Mouse (Mus musculus) midbrain, postnatal 0 days (tissue): ENCODE data around the gene Kcnd3. TPM values are rescaled to one million over a fixed set of nuclear protein-coding genes. Genes with fewer than 3 reads are reported as not detected.

Source experiments
- ATAC-seq: fragments of 200-750 bp; cut with Nextera tagmentation; 2 replicates; pipeline ENCODE4 v1.8.0; 2017; ENCODE audit warnings: moderate number of reproducible peaks, mild to moderate bottlenecking, moderate TSS enrichment, moderate library complexity; ENCODE audit not compliant: low FRiP score
- DNase-seq: peaks from one replicate; pipeline ENCODE4 v3.0.0-alpha.2; 2015; ENCODE audit warnings: low spot score
- H3K27ac ChIP-seq: fragments of 300-500 bp; sonication (generic); 2 replicates; pipeline ENCODE4 v1.5.1; 2014; ENCODE audit warnings: low read depth, mild to moderate bottlenecking, low read length, mixed read lengths
- H3K27me3 ChIP-seq: fragments of 300-500 bp; sonication (generic); 2 replicates; pipeline ENCODE4 v1.6.1; 2014; ENCODE audit warnings: low read length, control low read depth, mixed read lengths; ENCODE audit not compliant: insufficient read depth
- H3K36me3 ChIP-seq: fragments of 300-500 bp; sonication (generic); 2 replicates; pipeline ENCODE4 v1.6.1; 2014; ENCODE audit warnings: low read length, control low read depth, mixed read lengths; ENCODE audit not compliant: insufficient read depth
- H3K4me1 ChIP-seq: fragments of 300-500 bp; sonication (generic); 2 replicates; pipeline ENCODE4 v1.6.1; 2014; ENCODE audit warnings: mild to moderate bottlenecking, control low read depth, antibody characterized with exemption, low read length, mixed read lengths; ENCODE audit not compliant: insufficient read depth
- H3K4me2 ChIP-seq: fragments of 300-500 bp; sonication (generic); 2 replicates; pipeline ENCODE4 v1.6.1; 2014; ENCODE audit warnings: low read depth, mild to moderate bottlenecking, low read length, mixed read lengths; ENCODE audit not compliant: poor library complexity, severe bottlenecking
- H3K4me3 ChIP-seq: fragments of 300-500 bp; sonication (generic); 2 replicates; pipeline ENCODE4 v1.5.1; 2014; ENCODE audit warnings: low read depth, mild to moderate bottlenecking, low read length, moderate library complexity
- H3K9ac ChIP-seq: fragments of 300-500 bp; sonication (generic); replicated peaks from 2 replicates; pipeline ENCODE4 v1.6.1; 2014; ENCODE audit warnings: mild to moderate bottlenecking, low read length, moderate library complexity, mixed read lengths; ENCODE audit not compliant: poor library complexity, severe bottlenecking
- H3K9me3 ChIP-seq: fragments of 300-500 bp; sonication (generic); 2 replicates; pipeline ENCODE4 v1.6.1; 2016; ENCODE audit warnings: low read length, control low read depth
- CTCF ChIP-seq: IDR thresholded peaks from 2 replicates; pipeline ENCODE4 v1.5.1; 2016; ENCODE audit warnings: antibody characterized with exemption, mild to moderate bottlenecking
- WGBS: fragments of 180-500 bp; shearing (Covaris S2); extraction: QIAGEN DNeasy Blood & Tissue Kit; methylation state at CpG from one replicate; pipeline ENCODE4 v1.1.7; 2014; 5-methylcytosine and 5-hydroxymethylcytosine counted together
- polyA plus RNA-seq: library from polyadenylated mRNA; unstranded; fragments of >200 nt; fragmentation: Nextera tagmentation; extraction: Ambion mirVana; gene quantifications from 2 replicates; pipeline ENCODE4 v1.2.1, GENCODE M21; 2015
- total RNA-seq: library from RNA; depleted of rRNA; stranded (reverse); fragments of >200 nt; gene quantifications from 2 replicates; pipeline ENCODE4 v1.2.3, GENCODE M21; 2014

The Kcnd3 gene
- total and polyA plus RNA-seq, 2 experiments from 2014 or later, result 10.6 to 80.5 TPM

GRCm38 (mm10) chr3:105687324-105688060 is 235.4 kb downstream of the Kcnd3 start, which contains the start of gene Ddx20:
Gene Ddx20 (minus strand): TSS chr3:105687574.
- Histone ChIP-seq H3K9me3 (no peaks in the 10 kb centered on the region), H3K4me1 (no peaks in the 10 kb centered on the region), H3K9ac (peak within 1 kb of the TSS; percentile 68), H3K27ac (peak within 1 kb of the TSS; percentile 64; the same call in 1 of the 2 replicates), H3K4me3 (peak within 1 kb of the TSS; percentile 60), H3K4me2 (peak within 1 kb of the TSS; percentile 59), H3K36me3 (peaks cover 5% of the 10 kb centered on the region; the same call in 1 of the 2 replicates), H3K27me3 (no peaks in the 10 kb centered on the region)
- peak; percentile 97 for ATAC-seq
- TF ChIP-seq CTCF, result peak; percentile 74
- DNase-seq, result peak; percentile 99
- under 1% methylated on average over 70 of the region's 72 CpGs for whole genome bisulfite sequencing

- H3K36me3 ChIP-seq, result no peaks in the 10 kb centered on the region
- H3K27ac ChIP-seq, result no peak overlapping the region
- H3K9ac ChIP-seq, result no peak overlapping the region
- 95% methylated on average over 2 of the region's 2 CpGs for WGBS
- no peak overlapping the region for H3K4me2 ChIP-seq
- H3K4me1 ChIP-seq, result no peaks in the 10 kb centered on the region
- TF ChIP-seq CTCF, result no peak
- H3K27me3 ChIP-seq, result no peaks in the 10 kb centered on the region
- no peak for DNase-seq
- H3K9me3 ChIP-seq, result no peaks in the 10 kb centered on the region
- ATAC-seq, result no peak
- no peak overlapping the region for H3K4me3 ChIP-seq
Measured at GRCm38 (mm10) chr3:105688536-105688935, 236.4 kb downstream of the Kcnd3 start.

GRCm38 (mm10) chr3:105693327-105694080 is 241.4 kb downstream of the Kcnd3 start:
- Histone ChIP-seq H3K36me3 (no peaks in the 10 kb centered on the region), H3K27ac (no peak overlapping the region), H3K4me2 (no peak overlapping the region), H3K9ac (no peak overlapping the region), H3K4me3 (no peak overlapping the region), H3K9me3 (no peaks in the 10 kb centered on the region), H3K4me1 (peaks cover 12% of the 10 kb centered on the region; the same call in 1 of the 2 replicates), H3K27me3 (no peaks in the 10 kb centered on the region; the same call in 1 of the 2 replicates)
- ATAC-seq (no peak), DNase-seq (no peak)
- no peak for TF ChIP-seq CTCF
- 83% methylated on average over 14 of the region's 14 CpGs for WGBS

- WGBS, result 20% methylated on average over 20 of the region's 20 CpGs
- Histone ChIP-seq H3K9me3 (no peaks in the 10 kb centered on the region), H3K4me3 (no peak overlapping the region), H3K4me2 (peak overlapping the region; percentile 26), H3K36me3 (no peaks in the 10 kb centered on the region), H3K27ac (peak overlapping the region; percentile 26; the same call in 1 of the 2 replicates), H3K4me1 (peaks cover 12% of the 10 kb centered on the region; the same call in 1 of the 2 replicates), H3K9ac (peak overlapping the region; percentile 29; the same call in 1 of the 2 replicates), H3K27me3 (no peaks in the 10 kb centered on the region; the same call in 1 of the 2 replicates)
- ATAC-seq, result peak; percentile 69
- peak; percentile 36 for DNase-seq
- TF ChIP-seq CTCF, result no peak
Measured at GRCm38 (mm10) chr3:105695476-105696386, 243.6 kb downstream of the Kcnd3 start.

- Histone ChIP-seq H3K27me3 (no peaks in the 10 kb centered on the region; the same call in 1 of the 2 replicates), H3K36me3 (no peaks in the 10 kb centered on the region), H3K4me1 (peaks cover 12% of the 10 kb centered on the region; the same call in 1 of the 2 replicates), H3K9me3 (no peaks in the 10 kb centered on the region), H3K27ac (no peak overlapping the region), H3K4me3 (no peak overlapping the region), H3K4me2 (peak overlapping the region; percentile 26), H3K9ac (no peak overlapping the region)
- DNase-seq (peak; percentile 48), ATAC-seq (peak; percentile 41; the same call in 1 of the 2 replicates)
- 39% methylated on average over 17 of the region's 17 CpGs for WGBS
- no peak for TF ChIP-seq CTCF
Measured at GRCm38 (mm10) chr3:105696387-105697147, 244.4 kb downstream of the Kcnd3 start.
